Mouse (Mus musculus): ENCODE measurements at regions not wholly inside any gene's neighbourhood (a gene's known extent, or its start where the extent isn't known, plus 50 kb on each side); places are given as distances from the start of the nearest gene placed in this dataset.

GRCm38 (mm10) chr10:62055408-62055807, 76.5 kb upstream of the Col13a1 start:
- peak; percentile 84 for DNase-seq
- no peak for ATAC-seq (ENCODE audit: low FRiP score, low TSS enrichment)
- Histone ChIP-seq H3K4me2 (ENCODE audit: low read length) (no peak overlapping the region), H3K36me3 (ENCODE audit: control insufficient read depth, insufficient read depth, low read length) (no peaks in the 10 kb centered on the region), H3K4me3 (replicated peaks; ENCODE audit: low read depth, low read length) (no peak overlapping the region), H3K27me3 (ENCODE audit: control insufficient read depth, insufficient read depth, low read length) (no peaks in the 10 kb centered on the region), H3K9ac (replicated peaks; ENCODE audit: low read length) (no peak overlapping the region), H3K9me3 (ENCODE audit: control insufficient read depth, low read length) (no peaks in the 10 kb centered on the region), H3K27ac (replicated peaks; ENCODE audit: low read depth, low read length) (no peak overlapping the region), H3K4me1 (ENCODE audit: control insufficient read depth, insufficient read depth, low read length) (no peaks in the 10 kb centered on the region)
- 60% methylated on average over 2 of the region's 2 CpGs for WGBS

DNA sequence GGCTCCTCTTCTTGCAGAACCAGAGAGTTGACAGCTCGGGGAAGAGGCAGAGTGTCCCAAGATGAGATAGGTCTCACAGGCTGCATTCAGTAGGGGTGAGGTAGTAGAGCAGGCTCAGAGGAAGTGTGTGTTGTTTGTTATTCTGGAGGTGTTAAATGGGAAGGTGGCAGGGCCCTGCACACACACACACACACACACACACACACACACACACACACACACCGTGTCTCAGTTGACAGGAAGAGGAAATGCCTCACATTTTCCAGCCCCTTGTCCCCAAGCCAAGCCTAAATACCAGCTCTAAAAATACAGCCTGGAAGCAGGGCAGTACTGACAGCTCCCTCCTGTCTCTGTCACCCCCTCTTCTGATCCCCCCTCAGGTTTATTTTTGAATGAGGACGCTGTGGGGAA, 70.9 kb upstream of the Col13a1 start:
- H3K4me3 ChIP-seq (replicated peaks; ENCODE audit: low read depth, low read length): no peak overlapping the region
- H3K4me1 ChIP-seq (ENCODE audit: control insufficient read depth, insufficient read depth, low read length): no peaks in the 10 kb centered on the region
- ATAC-seq (ENCODE audit: low FRiP score, low TSS enrichment) (no peak), DNase-seq (no peak)
- no peak overlapping the region for H3K27ac ChIP-seq (replicated peaks; ENCODE audit: low read depth, low read length)
- H3K9ac ChIP-seq (replicated peaks; ENCODE audit: low read length): no peak overlapping the region
- 52% methylated on average over 3 of the region's 3 CpGs for WGBS
- H3K27me3 ChIP-seq (ENCODE audit: control insufficient read depth, insufficient read depth, low read length): no peaks in the 10 kb centered on the region
- H3K9me3 ChIP-seq (ENCODE audit: control insufficient read depth, low read length): no peaks in the 10 kb centered on the region
- H3K4me2 ChIP-seq (ENCODE audit: low read length): no peak overlapping the region
- no peaks in the 10 kb centered on the region for H3K36me3 ChIP-seq (ENCODE audit: control insufficient read depth, insufficient read depth, low read length)

- H3K9ac ChIP-seq (replicated peaks; ENCODE audit: low read length): no peak overlapping the region
- DNase-seq (no peak), ATAC-seq (ENCODE audit: low FRiP score, low TSS enrichment) (no peak)
- H3K27ac ChIP-seq (replicated peaks; ENCODE audit: low read depth, low read length): no peak overlapping the region
- WGBS: 77% methylated on average over 3 of the region's 3 CpGs
- H3K4me3 ChIP-seq (replicated peaks; ENCODE audit: low read depth, low read length): no peak overlapping the region
- H3K27me3 ChIP-seq (ENCODE audit: control insufficient read depth, insufficient read depth, low read length): no peaks in the 10 kb centered on the region
- H3K4me2 ChIP-seq (ENCODE audit: low read length): no peak overlapping the region
- H3K4me1 ChIP-seq (ENCODE audit: control insufficient read depth, insufficient read depth, low read length): no peaks in the 10 kb centered on the region
- no peaks in the 10 kb centered on the region for H3K36me3 ChIP-seq (ENCODE audit: control insufficient read depth, insufficient read depth, low read length)
- peaks cover 7% of the 10 kb centered on the region; the same call in 1 of the 2 replicates for H3K9me3 ChIP-seq (ENCODE audit: control insufficient read depth, low read length)
Measured at GRCm38 (mm10) chr10:62044408-62044807, 65.5 kb upstream of the Col13a1 start.

- no peaks in the 10 kb centered on the region for H3K4me1 ChIP-seq (ENCODE audit: control insufficient read depth, insufficient read depth, low read length)
- H3K27me3 ChIP-seq (ENCODE audit: control insufficient read depth, insufficient read depth, low read length): no peaks in the 10 kb centered on the region
- no peaks in the 10 kb centered on the region for H3K36me3 ChIP-seq (ENCODE audit: control insufficient read depth, insufficient read depth, low read length)
- H3K4me3 ChIP-seq (replicated peaks; ENCODE audit: low read depth, low read length): no peak overlapping the region
- no peak for ATAC-seq (ENCODE audit: low FRiP score, low TSS enrichment)
- H3K9me3 ChIP-seq (ENCODE audit: control insufficient read depth, low read length): peaks cover 7% of the 10 kb centered on the region; the same call in 1 of the 2 replicates
- no peak for DNase-seq
- no peak overlapping the region for H3K27ac ChIP-seq (replicated peaks; ENCODE audit: low read depth, low read length)
- H3K4me2 ChIP-seq (ENCODE audit: low read length): no peak overlapping the region
- WGBS: 91% methylated on average over 8 of the region's 8 CpGs
- H3K9ac ChIP-seq (replicated peaks; ENCODE audit: low read length): no peak overlapping the region
Measured at GRCm38 (mm10) chr10:62039915-62040314, 61.0 kb upstream of the Col13a1 start.

- H3K4me3 ChIP-seq (replicated peaks; ENCODE audit: low read depth, low read length): no peak overlapping the region
- peaks cover 7% of the 10 kb centered on the region; the same call in 1 of the 2 replicates for H3K9me3 ChIP-seq (ENCODE audit: control insufficient read depth, low read length)
- H3K4me1 ChIP-seq (ENCODE audit: control insufficient read depth, insufficient read depth, low read length): no peaks in the 10 kb centered on the region
- H3K27me3 ChIP-seq (ENCODE audit: control insufficient read depth, insufficient read depth, low read length): no peaks in the 10 kb centered on the region
- no peak overlapping the region for H3K27ac ChIP-seq (replicated peaks; ENCODE audit: low read depth, low read length)
- ATAC-seq (ENCODE audit: low FRiP score, low TSS enrichment) (no peak), DNase-seq (no peak)
- WGBS: 93% methylated on average over 1 of the region's 1 CpGs
- H3K36me3 ChIP-seq (ENCODE audit: control insufficient read depth, insufficient read depth, low read length): no peaks in the 10 kb centered on the region
- H3K9ac ChIP-seq (replicated peaks; ENCODE audit: low read length): no peak overlapping the region
- no peak overlapping the region for H3K4me2 ChIP-seq (ENCODE audit: low read length)
Measured at GRCm38 (mm10) chr10:62038656-62039055, 59.7 kb upstream of the Col13a1 start.

DNA sequence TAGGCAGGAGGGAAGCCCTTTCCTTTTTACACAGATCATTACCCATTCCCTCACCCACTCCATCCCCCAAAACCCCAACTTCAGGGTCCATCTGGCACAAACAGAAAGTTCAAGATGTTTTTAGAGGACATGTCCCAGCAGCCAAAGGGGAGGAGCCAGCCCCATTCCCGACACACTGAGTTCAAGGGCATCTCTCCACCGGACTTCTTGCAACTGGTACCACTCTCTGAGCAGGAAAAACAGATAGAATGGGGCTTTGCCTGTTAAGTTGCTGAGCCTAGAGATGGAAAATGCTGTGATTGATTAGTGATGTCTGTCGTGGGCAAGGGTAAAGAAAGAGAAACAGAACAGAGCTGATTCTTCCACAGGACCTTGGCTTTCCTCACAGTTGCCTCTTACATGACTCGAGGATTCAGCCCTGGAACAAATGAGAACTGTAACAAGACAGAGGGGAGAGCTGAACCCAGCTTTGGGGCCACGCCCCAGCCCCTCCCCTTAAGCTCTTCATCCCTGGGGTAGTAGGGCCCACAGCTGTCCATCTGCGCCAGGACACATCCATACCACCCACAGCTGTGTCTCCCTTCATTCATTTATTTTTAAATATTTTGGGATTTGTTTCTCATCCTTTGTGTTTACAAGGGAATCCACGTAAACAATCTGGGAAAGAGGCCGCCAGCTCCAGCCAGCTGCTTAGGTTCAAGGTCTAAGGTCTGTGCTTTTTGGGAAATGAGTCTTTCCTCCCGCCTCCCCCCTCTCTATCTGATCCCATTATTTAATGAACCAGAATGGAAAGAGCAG, 58.7 kb upstream of the Col13a1 start:
- Histone ChIP-seq H3K9me3 (ENCODE audit: control insufficient read depth, low read length) (peaks cover 7% of the 10 kb centered on the region; the same call in 1 of the 2 replicates), H3K4me3 (replicated peaks; ENCODE audit: low read depth, low read length) (no peak overlapping the region), H3K4me2 (ENCODE audit: low read length) (no peak overlapping the region), H3K9ac (replicated peaks; ENCODE audit: low read length) (no peak overlapping the region), H3K27me3 (ENCODE audit: control insufficient read depth, insufficient read depth, low read length) (no peaks in the 10 kb centered on the region), H3K36me3 (ENCODE audit: control insufficient read depth, insufficient read depth, low read length) (no peaks in the 10 kb centered on the region), H3K27ac (replicated peaks; ENCODE audit: low read depth, low read length) (no peak overlapping the region), H3K4me1 (ENCODE audit: control insufficient read depth, insufficient read depth, low read length) (no peaks in the 10 kb centered on the region)
- ATAC-seq (ENCODE audit: low FRiP score, low TSS enrichment) (no peak), DNase-seq (no peak)
- 77% methylated on average over 9 of the region's 9 CpGs for WGBS

- Histone ChIP-seq H3K27ac (replicated peaks; ENCODE audit: low read depth, low read length) (no peak overlapping the region), H3K4me2 (ENCODE audit: low read length) (no peak overlapping the region), H3K4me1 (ENCODE audit: control insufficient read depth, insufficient read depth, low read length) (no peaks in the 10 kb centered on the region), H3K27me3 (ENCODE audit: control insufficient read depth, insufficient read depth, low read length) (no peaks in the 10 kb centered on the region), H3K9me3 (ENCODE audit: control insufficient read depth, low read length) (peaks cover 7% of the 10 kb centered on the region; the same call in 1 of the 2 replicates), H3K9ac (replicated peaks; ENCODE audit: low read length) (no peak overlapping the region), H3K4me3 (replicated peaks; ENCODE audit: low read depth, low read length) (no peak overlapping the region), H3K36me3 (ENCODE audit: control insufficient read depth, insufficient read depth, low read length) (no peaks in the 10 kb centered on the region)
- WGBS: 47% methylated on average over 1 of the region's 1 CpGs
- no peak for ATAC-seq (ENCODE audit: low FRiP score, low TSS enrichment)
- DNase-seq: no peak
Measured at GRCm38 (mm10) chr10:62036815-62037214, 57.9 kb upstream of the Col13a1 start.

- H3K4me1 ChIP-seq (ENCODE audit: control insufficient read depth, insufficient read depth, low read length): no peaks in the 10 kb centered on the region
- no peak overlapping the region for H3K4me3 ChIP-seq (replicated peaks; ENCODE audit: low read depth, low read length)
- H3K9ac ChIP-seq (replicated peaks; ENCODE audit: low read length): no peak overlapping the region
- no peaks in the 10 kb centered on the region for H3K9me3 ChIP-seq (ENCODE audit: control insufficient read depth, low read length)
- DNase-seq (no peak), ATAC-seq (ENCODE audit: low FRiP score, low TSS enrichment) (no peak)
- H3K27me3 ChIP-seq (ENCODE audit: control insufficient read depth, insufficient read depth, low read length): no peaks in the 10 kb centered on the region
- no peak overlapping the region for H3K4me2 ChIP-seq (ENCODE audit: low read length)
- 80% methylated on average over 6 of the region's 6 CpGs for WGBS
- no peak overlapping the region for H3K27ac ChIP-seq (replicated peaks; ENCODE audit: low read depth, low read length)
- no peaks in the 10 kb centered on the region for H3K36me3 ChIP-seq (ENCODE audit: control insufficient read depth, insufficient read depth, low read length)
Measured at GRCm38 (mm10) chr10:62034291-62034690, 55.4 kb upstream of the Col13a1 start.

GRCm38 (mm10) chr10:62033748-62034147, 54.8 kb upstream of the Col13a1 start:
- Histone ChIP-seq H3K27me3 (ENCODE audit: control insufficient read depth, insufficient read depth, low read length) (no peaks in the 10 kb centered on the region), H3K9me3 (ENCODE audit: control insufficient read depth, low read length) (no peaks in the 10 kb centered on the region), H3K4me3 (replicated peaks; ENCODE audit: low read depth, low read length) (no peak overlapping the region), H3K36me3 (ENCODE audit: control insufficient read depth, insufficient read depth, low read length) (no peaks in the 10 kb centered on the region), H3K4me1 (ENCODE audit: control insufficient read depth, insufficient read depth, low read length) (no peaks in the 10 kb centered on the region), H3K4me2 (ENCODE audit: low read length) (no peak overlapping the region), H3K27ac (replicated peaks; ENCODE audit: low read depth, low read length) (no peak overlapping the region), H3K9ac (replicated peaks; ENCODE audit: low read length) (no peak overlapping the region)
- 82% methylated on average over 5 of the region's 5 CpGs for WGBS
- ATAC-seq (ENCODE audit: low FRiP score, low TSS enrichment) (no peak), DNase-seq (no peak)

Data from midbrain, embryonic 14.5 days (tissue).